In the genomic region with DNA sequence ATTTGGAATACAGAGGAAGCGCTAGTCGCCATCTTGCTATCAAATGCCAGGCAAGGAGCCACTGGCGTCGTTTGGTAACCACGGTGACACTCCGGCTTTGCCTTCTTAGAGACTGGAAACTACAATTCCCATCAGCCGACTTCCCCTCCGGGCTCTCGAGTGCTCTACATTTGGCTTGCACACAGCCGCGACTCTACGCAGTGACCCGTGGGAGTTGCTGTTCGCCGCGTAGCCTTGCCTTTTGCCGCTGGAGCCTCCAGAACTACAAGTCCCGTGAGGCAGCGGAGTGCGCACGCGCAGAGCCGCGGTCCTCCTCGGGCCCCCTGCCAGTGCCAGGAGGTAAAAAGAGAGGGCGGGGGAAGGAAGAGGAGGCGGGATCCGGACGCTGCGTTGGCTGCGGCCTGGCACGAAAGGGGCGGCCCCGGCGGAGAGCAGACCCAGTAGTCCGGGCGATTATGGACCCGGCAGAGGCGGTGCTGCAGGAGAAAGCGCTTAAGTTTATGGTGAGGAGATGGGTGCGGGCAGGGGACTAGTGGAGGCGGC, we compare ENCODE assay signal across 8 mouse cellular contexts. TPM values are rescaled to one million over a fixed set of nuclear protein-coding genes. Genes with fewer than 3 reads are reported as not detected.
DNase-seq lines count a peak whose midpoint lies in the region; ATAC-seq lines count a peak whose summit lies in the region.

Gene Btrc (plus strand): TSS at position 351 of the 543 bp plus-strand sequence.

- ATAC-seq in hindbrain, embryonic 15.5 days (ENCODE audit: low FRiP score, low read depth), result peak; percentile 99

- H3K9ac ChIP-seq in hindbrain, embryonic 15.5 days, result peak within 1 kb of the TSS; percentile 74

- H3K4me1 ChIP-seq in hindbrain, embryonic 15.5 days (replicated peaks), result peaks cover 27% of the 10 kb centered on the region

- H3K4me3 ChIP-seq in hindbrain, embryonic 15.5 days, result peak within 1 kb of the TSS; percentile 80

- no peaks in the 10 kb centered on the region for H3K27me3 ChIP-seq in hindbrain, embryonic 15.5 days

- under 1% methylated on average over 41 of the region's 42 CpGs for WGBS in hindbrain, embryonic 15.5 days

- peak within 1 kb of the TSS; percentile 97 for H3K27ac ChIP-seq in hindbrain, embryonic 15.5 days (replicated peaks)

- peak within 1 kb of the TSS; percentile 62 for H3K4me2 ChIP-seq in hindbrain, embryonic 15.5 days

- peak; percentile 100 for DNase-seq in T-cell, adult 2 months (ENCODE audit: low spot score)
- peak; percentile 100 for DNase-seq in cerebellum, postnatal 36 days
- DNase-seq in frontal cortex, postnatal 36 days (ENCODE audit: low spot score in 2 of 2), result peak; percentile 100
- peak; percentile 99 for DNase-seq in left cerebral cortex, adult 11 months (ENCODE audit: low spot score)
- DNase-seq in lung, postnatal 4 days, result peak; percentile 100
- peak; percentile 99 for DNase-seq in retina, postnatal 7 days (ENCODE audit: low read depth, low spot score)
- DNase-seq in urinary bladder, adult 2 months (ENCODE audit: low spot score), result peak; percentile 99

- H3K9me3 ChIP-seq in hindbrain, embryonic 15.5 days, result no peaks in the 10 kb centered on the region

- no peaks in the 10 kb centered on the region for H3K36me3 ChIP-seq in hindbrain, embryonic 15.5 days

RNA-seq across cellular contexts. Expression of gene Btrc, which starts in this region (rescaled TPM):
- 60.2 and 63.7 TPM in 2 replicates for polyA plus RNA-seq in hindbrain, embryonic 15.5 days (2015; fragmentation: Nextera tagmentation; extraction: Ambion mirVana)
- polyA plus RNA-seq in urinary bladder, adult 2 months (2012; rRNA removed), result 32.0 and 32.9 TPM in 2 replicates

Comparison
In these comparisons a context has a peak if more than half of its experiments do, and no peak if none do; other contexts are left out.
1. Peak in every context shown above with its lines: DNase-seq, ATAC-seq, H3K4me3 ChIP-seq and H3K27ac ChIP-seq.